Comparison of ENCODE assay signal across 8 mouse cellular contexts in the genomic region with DNA sequence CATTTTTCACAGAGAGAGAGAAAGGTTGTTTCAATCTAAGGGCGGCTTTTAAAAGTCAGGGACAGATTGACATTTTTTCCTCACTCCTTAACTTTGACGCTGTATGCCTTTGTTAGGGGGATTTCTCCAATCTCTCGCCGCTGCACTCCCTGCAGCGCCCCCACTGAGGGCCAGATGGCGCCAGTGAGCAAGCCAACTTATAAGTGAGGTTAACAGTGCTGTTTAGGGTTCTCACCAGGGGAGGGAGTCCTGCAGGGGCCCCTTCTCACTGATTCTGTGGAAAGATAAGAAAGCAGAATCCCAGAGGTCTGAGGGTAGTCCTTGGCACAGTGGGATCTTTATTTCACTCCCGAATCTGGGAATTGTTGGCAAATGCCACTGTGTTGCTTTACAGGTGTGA.
DNase-seq lines count a peak whose midpoint lies in the region; ATAC-seq and TF ChIP-seq lines count a peak whose summit lies in the region.

No protein-coding gene starts in this region.

- TF ChIP-seq CTCF in cortical plate, adult 2 months (IDR thresholded peaks at IDR 0.05; ENCODE audit: extremely low read depth, insufficient read depth, low read length): peak; percentile 88
- TF ChIP-seq CTCF in lung, embryonic 14.5 days (IDR thresholded peaks at IDR 0.05; ENCODE audit: low read depth): peak; percentile 83

- no peak for TF ChIP-seq POLR2A in cortical plate, adult 2 months (IDR thresholded peaks at IDR 0.05; ENCODE audit: extremely low read depth, insufficient read depth, low read length)

- H3K27me3 ChIP-seq in heart, embryonic 11.5 days (ENCODE audit: control insufficient read depth, insufficient read depth, low read length): no peaks in the 10 kb centered on the region
- H3K27me3 ChIP-seq in lung, embryonic 14.5 days (ENCODE audit: insufficient read depth, low read length): no peaks in the 10 kb centered on the region

- no peak for ATAC-seq in heart, embryonic 11.5 days (replicated peaks; ENCODE audit: insufficient number of reproducible peaks, low FRiP score, low TSS enrichment)
- peak; percentile 55; the same call in 1 of the 2 replicates for ATAC-seq in lung, embryonic 14.5 days (ENCODE audit: insufficient read depth)

- H3K27ac ChIP-seq in cortical plate, adult 2 months (ENCODE audit: insufficient read depth, low read length): no peak overlapping the region
- H3K27ac ChIP-seq in heart, embryonic 11.5 days (ENCODE audit: low read depth, low read length): no peak overlapping the region
- no peak overlapping the region for H3K27ac ChIP-seq in lung, embryonic 14.5 days (ENCODE audit: low read depth)

- WGBS in heart, embryonic 11.5 days (ENCODE audit: insufficient replicate concordance): 3% methylated on average over 7 of the region's 7 CpGs
- WGBS in large intestine, adult 2 months: 9% methylated on average over 7 of the region's 7 CpGs
- WGBS in lung, embryonic 14.5 days: 5% methylated on average over 7 of the region's 7 CpGs

- no peak overlapping the region for H3K4me3 ChIP-seq in cortical plate, adult 2 months (ENCODE audit: insufficient read depth, low read length)
- no peak overlapping the region for H3K4me3 ChIP-seq in heart, embryonic 11.5 days (ENCODE audit: low read depth, low read length)
- H3K4me3 ChIP-seq in lung, embryonic 14.5 days (ENCODE audit: low read depth, low read length): no peak overlapping the region

- peak; percentile 81 for DNase-seq in ES-CJ7 (ENCODE audit: low read depth, low spot score)
- peak; percentile 41 to 82 for DNase-seq in adrenal gland, adult (ENCODE audit: inconsistent age in 2 of 2, low spot score in 1 of 2)
- peak; percentile 14 for DNase-seq in large intestine, adult 2 months (ENCODE audit: low read depth, low spot score)
- DNase-seq in lung, embryonic 14.5 days: peak; percentile 75
- peak; percentile 41 for DNase-seq in retina, postnatal 7 days (ENCODE audit: low read depth, low spot score)
- DNase-seq in spleen, postnatal 10 days (ENCODE audit: low spot score in 2 of 2): no peak

- H3K9ac ChIP-seq in heart, embryonic 11.5 days (ENCODE audit: low read depth, low read length): no peak overlapping the region
- no peak overlapping the region for H3K9ac ChIP-seq in lung, embryonic 14.5 days

- no peaks in the 10 kb centered on the region for H3K9me3 ChIP-seq in heart, embryonic 11.5 days (replicated peaks; ENCODE audit: control insufficient read depth, low read length)
- H3K9me3 ChIP-seq in lung, embryonic 14.5 days (ENCODE audit: low read depth, low read length): no peaks in the 10 kb centered on the region

- H3K4me2 ChIP-seq in heart, embryonic 11.5 days: peak overlapping the region; percentile 29
- no peak overlapping the region for H3K4me2 ChIP-seq in lung, embryonic 14.5 days

- peaks cover 6% of the 10 kb centered on the region for H3K4me1 ChIP-seq in cortical plate, adult 2 months (ENCODE audit: control insufficient read depth, insufficient read depth, low read length)
- H3K4me1 ChIP-seq in heart, embryonic 11.5 days (ENCODE audit: control insufficient read depth, insufficient read depth, low read length): peaks cover 6% of the 10 kb centered on the region; the same call in 1 of the 2 replicates
- no peaks in the 10 kb centered on the region for H3K4me1 ChIP-seq in lung, embryonic 14.5 days (ENCODE audit: insufficient read depth)

- no peaks in the 10 kb centered on the region for H3K36me3 ChIP-seq in heart, embryonic 11.5 days (ENCODE audit: control insufficient read depth, insufficient read depth, low read length)
- H3K36me3 ChIP-seq in lung, embryonic 14.5 days (ENCODE audit: insufficient read depth): no peaks in the 10 kb centered on the region

Comparison
In these comparisons a context has a peak if more than half of its experiments do, and no peak if none do; other contexts are left out.
1. DNase-seq: peak in ES-CJ7 (single experiment), adrenal gland, adult (2 of 2), large intestine, adult 2 months (single experiment), lung, embryonic 14.5 days (single experiment) and retina, postnatal 7 days (single experiment); none in spleen, postnatal 10 days (0 of 2).